Mouse (Mus musculus) limb, embryonic 15.5 days (tissue): ENCODE data around the gene C1qtnf5. TPM values are rescaled to one million over a fixed set of nuclear protein-coding genes. Genes with fewer than 3 reads are reported as not detected.
A peak's percentile ranks its signal among the peaks of the same experiment; 100 is the strongest.
"Not testable (repeated sequence)": the region's sequence is repeated elsewhere in the genome, so short reads cannot be mapped to it uniquely, and the experiment has no call there.

Experiments used
- ATAC-seq: fragments of 200-750 bp; cut with Nextera tagmentation; 2 replicates; pipeline ENCODE4 v1.8.0; 2017; ENCODE audit warnings: low read depth, moderate TSS enrichment; ENCODE audit not compliant: insufficient number of reproducible peaks, low FRiP score, low TSS enrichment
- H3K27ac ChIP-seq: fragments of 300-500 bp; sonication (generic); 2 replicates; pipeline ENCODE4 v1.5.1; 2015; ENCODE audit warnings: moderate library complexity, mild to moderate bottlenecking, inconsistent platforms
- H3K27me3 ChIP-seq: fragments of 300-500 bp; sonication (generic); 2 replicates; pipeline ENCODE4 v1.6.1; 2015; ENCODE audit warnings: inconsistent platforms
- H3K36me3 ChIP-seq: fragments of 300-500 bp; sonication (generic); 2 replicates; pipeline ENCODE4 v1.6.1; 2015; ENCODE audit warnings: inconsistent platforms
- H3K4me1 ChIP-seq: fragments of 300-500 bp; sonication (generic); 2 replicates; pipeline ENCODE4 v1.6.1; 2015; ENCODE audit warnings: inconsistent platforms
- H3K4me2 ChIP-seq: fragments of 300-500 bp; sonication (generic); 2 replicates; pipeline ENCODE4 v1.6.1; 2015; ENCODE audit warnings: mild to moderate bottlenecking, inconsistent platforms
- H3K4me3 ChIP-seq: fragments of 300-500 bp; sonication (generic); 2 replicates; pipeline ENCODE4 v1.5.1; 2015; ENCODE audit warnings: mild to moderate bottlenecking, inconsistent platforms
- H3K9ac ChIP-seq: fragments of 300-500 bp; sonication (generic); 2 replicates; pipeline ENCODE4 v1.6.1; 2015; ENCODE audit warnings: inconsistent platforms
- H3K9me3 ChIP-seq: fragments of 300-500 bp; sonication (generic); 2 replicates; pipeline ENCODE4 v1.6.1; 2016; ENCODE audit warnings: inconsistent platforms
- WGBS: fragments of 180-500 bp; shearing (Covaris S2); methylation state at CpG from one replicate; pipeline ENCODE4 v1.1.7; 2015; 5-methylcytosine and 5-hydroxymethylcytosine counted together
- polyA plus RNA-seq: library from polyadenylated mRNA; unstranded; fragments of >200 nt; fragmentation: Nextera tagmentation; extraction: Ambion mirVana; gene quantifications from 2 replicates; pipeline ENCODE4 v1.2.1, GENCODE M21; 2015

The C1qtnf5 gene
- polyA plus RNA-seq, 1 experiment from 2014 or later, result 8.5 TPM

DNA sequence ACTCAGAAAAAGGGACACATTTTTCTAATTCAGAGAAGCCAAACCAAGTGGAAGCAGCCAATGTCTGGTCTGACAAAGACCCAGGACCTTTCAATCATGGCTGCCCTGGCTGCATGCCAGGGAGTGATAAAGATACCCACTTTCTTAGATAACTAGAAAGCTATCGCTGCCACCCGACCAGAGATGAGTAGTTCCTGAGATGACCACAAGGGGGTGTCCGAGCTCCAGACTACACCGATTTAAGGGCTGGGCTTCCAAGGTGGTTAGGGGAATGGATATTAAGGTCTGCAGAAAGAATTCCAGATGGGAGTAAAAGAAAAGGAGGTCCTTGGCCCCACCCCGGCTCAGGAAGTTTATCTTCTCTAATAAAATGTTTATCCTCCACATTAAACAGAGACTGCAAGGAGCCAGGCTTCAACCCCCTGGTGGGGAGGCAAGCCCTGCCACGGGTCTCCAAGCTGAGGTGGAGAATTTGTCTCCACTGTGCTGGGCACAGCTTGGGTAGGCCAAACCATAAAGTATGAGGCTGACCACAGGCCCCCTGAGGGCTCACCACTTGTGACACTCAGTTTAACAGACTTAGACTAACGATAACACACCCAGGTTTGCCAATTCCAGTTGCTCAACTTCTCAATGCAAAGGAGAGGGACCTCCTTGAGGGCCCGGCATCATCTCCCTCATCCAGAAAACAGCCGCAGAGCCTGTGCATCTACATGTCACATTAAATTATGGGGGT, 2.5 kb downstream of the C1qtnf5 start:
- Histone ChIP-seq H3K4me1 (peaks cover 57% of the 10 kb centered on the region), H3K36me3 (peaks cover 21% of the 10 kb centered on the region; the same call in 1 of the 2 replicates), H3K4me3 (peak overlapping the region; percentile 22), H3K9me3 (no peaks in the 10 kb centered on the region), H3K4me2 (peak overlapping the region; percentile 44), H3K27me3 (no peaks in the 10 kb centered on the region), H3K27ac (0 out of 2 replicates have a peak overlapping the region, but pooled peaks have one; percentile 59), H3K9ac (0 out of 2 replicates have a peak overlapping the region, but pooled peaks have one; percentile 1)
- ATAC-seq, result no peak
- WGBS, result 11% methylated on average over 9 of the region's 9 CpGs

DNA sequence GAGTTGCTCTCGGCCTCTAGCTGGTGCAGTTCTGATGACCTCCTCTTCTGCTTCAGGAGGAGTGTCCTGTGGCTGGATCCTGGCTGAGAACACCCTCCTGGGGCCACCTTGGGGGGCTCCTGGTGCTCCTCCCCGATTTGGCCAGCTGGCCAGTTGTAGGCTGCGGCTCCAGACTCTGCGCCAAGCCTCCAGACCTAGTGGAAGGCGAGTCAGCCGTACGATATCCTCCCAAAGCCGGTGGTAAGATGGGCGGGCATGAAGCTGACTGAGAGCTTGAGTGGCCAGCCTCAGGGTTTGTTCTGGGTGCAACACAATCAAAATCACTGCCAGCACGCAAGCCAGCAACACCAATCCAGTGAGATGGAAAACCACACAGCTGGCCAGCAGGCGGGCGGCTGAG, 4.9 kb downstream of the C1qtnf5 start:
- peaks cover 48% of the 10 kb centered on the region for H3K4me1 ChIP-seq
- H3K27me3 ChIP-seq, H3K27ac ChIP-seq, H3K36me3 ChIP-seq, H3K9me3 ChIP-seq, H3K9ac ChIP-seq, ATAC-seq: not testable (repeated sequence)
- H3K4me2 ChIP-seq, result peak overlapping the region; percentile 52
- WGBS, result 50% methylated on average over 10 of the region's 12 CpGs
- peak overlapping the region; percentile 78; the same call in 1 of the 2 replicates for H3K4me3 ChIP-seq

DNA sequence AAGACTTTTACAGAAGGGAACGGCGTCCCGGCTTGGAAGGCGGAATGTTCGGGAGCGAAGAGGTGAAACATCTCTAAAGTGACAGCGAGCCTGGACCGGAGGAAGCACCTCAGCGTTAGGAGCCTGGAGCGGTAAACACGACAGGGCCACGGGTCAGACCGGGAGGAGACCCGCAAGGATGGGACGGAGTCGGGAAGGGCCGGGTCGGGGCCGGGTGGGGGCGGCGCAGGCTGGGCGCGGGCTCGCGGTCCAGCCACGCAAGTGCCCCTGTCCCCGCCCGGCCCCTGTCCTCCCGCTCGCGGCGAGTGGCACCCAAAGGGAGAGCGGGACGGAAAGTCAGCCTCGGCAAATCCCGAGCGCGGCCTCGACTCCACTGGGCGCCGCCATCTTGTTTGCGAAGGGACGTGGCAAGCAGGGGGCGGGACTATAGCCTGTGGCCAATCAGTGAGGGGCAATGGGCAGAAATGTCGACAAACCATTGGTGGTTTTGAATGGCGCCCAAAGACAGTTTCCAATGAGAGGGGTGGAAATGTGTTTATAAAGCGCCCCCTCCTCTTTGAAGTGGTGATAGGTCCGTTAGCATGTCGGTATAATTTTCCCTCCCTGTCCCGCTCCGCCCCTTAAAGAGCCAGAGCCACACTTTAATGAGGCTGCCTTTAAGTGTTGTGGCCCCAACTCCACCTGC, 6.2 kb downstream of the C1qtnf5 start, which contains the start of the genes Gm49380 and Rnf26:
Gene Gm49380, minus strand, starts transcription at position 396 of the 685 bp plus-strand sequence.
Gene Rnf26, minus strand, starts transcription at position 413 of the 685 bp plus-strand sequence.
- WGBS, result under 1% methylated on average over 49 of the region's 51 CpGs

DNA sequence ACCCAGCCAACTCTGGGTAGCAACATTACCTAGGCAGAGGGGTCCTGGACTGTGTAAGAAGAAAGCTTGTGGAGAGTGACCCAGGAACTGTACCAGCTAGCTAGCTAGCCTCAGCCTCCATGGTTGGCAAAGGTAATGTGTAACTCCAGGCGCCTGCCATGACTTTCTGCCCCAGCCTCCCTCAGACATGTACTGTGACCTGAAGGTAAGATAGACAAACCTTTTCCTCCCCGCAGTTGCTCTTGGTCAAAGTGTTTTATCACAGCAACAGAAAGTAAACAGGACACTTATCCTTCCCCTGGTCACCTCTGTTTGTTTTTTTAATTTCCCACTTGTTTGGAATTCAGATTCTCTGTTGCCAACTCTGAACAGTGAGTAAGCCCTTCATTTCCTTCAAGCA, 7.4 kb downstream of the C1qtnf5 start:
- WGBS, result 89% methylated on average over 2 of the region's 2 CpGs
- Histone ChIP-seq H3K36me3 (no peaks in the 10 kb centered on the region), H3K4me3 (no peak overlapping the region), H3K27me3 (no peaks in the 10 kb centered on the region), H3K9me3 (no peaks in the 10 kb centered on the region), H3K4me1 (peaks cover 22% of the 10 kb centered on the region), H3K27ac (no peak overlapping the region), H3K9ac (no peak overlapping the region), H3K4me2 (no peak overlapping the region)
- ATAC-seq, result no peak

More for the DNA sequence above, 6.2 kb downstream of the C1qtnf5 start, which contains the start of the genes Gm49380 and Rnf26:
- peak within 1 kb of the TSS; percentile 52 for H3K4me2 ChIP-seq
- H3K27me3 ChIP-seq, result no peaks in the 10 kb centered on the region
- peak within 1 kb of the TSS; percentile 78 for H3K4me3 ChIP-seq
- H3K27ac ChIP-seq, result peak within 1 kb of the TSS; percentile 80
- peak; percentile 93 for ATAC-seq
- H3K9ac ChIP-seq, result peak within 1 kb of the TSS; percentile 77
- H3K4me1 ChIP-seq, result peaks cover 34% of the 10 kb centered on the region
- peaks cover 8% of the 10 kb centered on the region; the same call in 1 of the 2 replicates for H3K36me3 ChIP-seq
- H3K9me3 ChIP-seq, result no peaks in the 10 kb centered on the region

DNA sequence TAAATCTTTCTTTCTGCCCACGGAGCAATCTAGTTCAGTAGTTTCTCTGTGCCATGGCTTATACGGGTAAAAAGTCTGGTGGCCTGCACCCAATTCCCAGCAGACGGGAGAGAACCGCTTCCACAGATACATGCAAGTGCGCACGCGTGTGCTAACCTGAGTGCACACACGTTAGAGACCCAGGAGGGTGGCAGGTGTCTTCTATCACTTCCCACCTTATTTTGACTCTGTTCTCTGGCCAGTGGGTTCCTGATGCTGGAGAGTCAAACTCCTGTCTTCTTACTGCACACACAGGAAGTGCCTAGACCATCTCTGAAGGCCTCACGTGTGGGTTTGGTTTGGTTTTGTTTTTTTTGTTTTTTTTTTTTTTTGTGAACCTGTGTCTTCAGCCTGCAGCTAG, 8.6 kb downstream of the C1qtnf5 start:
- H3K27me3 ChIP-seq, result no peaks in the 10 kb centered on the region
- H3K27ac ChIP-seq, result no peak overlapping the region
- no peaks in the 10 kb centered on the region for H3K36me3 ChIP-seq
- H3K9me3 ChIP-seq, result no peaks in the 10 kb centered on the region
- no peak for ATAC-seq
- 86% methylated on average over 9 of the region's 9 CpGs for WGBS
- no peak overlapping the region for H3K4me3 ChIP-seq
- peaks cover 11% of the 10 kb centered on the region for H3K4me1 ChIP-seq
- no peak overlapping the region for H3K4me2 ChIP-seq
- no peak overlapping the region for H3K9ac ChIP-seq

DNA sequence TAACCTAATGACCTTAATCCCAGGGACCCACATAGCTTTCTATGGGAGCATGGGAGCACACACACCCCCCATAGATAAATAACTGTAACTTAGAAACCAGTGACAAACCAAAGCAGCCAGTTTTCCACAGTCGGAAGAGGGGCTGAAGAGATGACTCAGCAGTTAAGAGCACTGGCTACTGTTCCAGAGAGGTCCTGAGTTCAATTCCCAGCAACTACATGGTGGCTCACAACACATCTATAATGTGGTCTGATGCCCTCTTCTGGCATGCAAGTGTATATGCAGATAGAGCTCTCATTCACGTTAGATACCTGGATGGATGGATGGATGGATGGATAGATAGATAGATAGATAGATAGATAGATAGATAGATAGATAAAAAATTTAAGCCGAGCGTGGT, 9.1 kb downstream of the C1qtnf5 start:
- Histone ChIP-seq H3K36me3 (no peaks in the 10 kb centered on the region), H3K27ac (no peak overlapping the region), H3K27me3 (no peaks in the 10 kb centered on the region), H3K4me2 (no peak overlapping the region), H3K9me3 (no peaks in the 10 kb centered on the region), H3K4me3 (no peak overlapping the region), H3K4me1 (peaks cover 10% of the 10 kb centered on the region), H3K9ac (no peak overlapping the region)
- no peak for ATAC-seq
- WGBS, result 90% methylated on average over 4 of the region's 4 CpGs

DNA sequence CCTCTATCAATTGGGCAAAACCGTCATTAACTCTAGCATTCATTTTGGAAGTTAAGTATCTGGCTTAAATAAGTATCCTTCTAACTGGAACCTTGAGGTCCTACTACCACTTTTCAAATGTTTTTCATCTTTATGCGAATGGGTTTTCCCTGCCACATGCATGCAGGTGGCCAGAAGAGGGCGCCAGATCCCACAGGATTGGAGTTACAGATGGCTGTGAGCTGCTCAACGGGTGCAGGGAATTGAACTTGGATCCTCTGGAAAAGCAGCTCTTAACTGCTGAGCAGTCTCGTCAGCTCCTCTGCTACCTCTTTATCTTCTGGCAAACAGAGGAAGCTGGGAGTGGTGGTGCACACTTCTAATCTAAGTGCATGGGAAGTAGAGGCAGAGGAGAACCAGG, 12.0 kb downstream of the C1qtnf5 start:
- 51% methylated on average over 5 of the region's 5 CpGs for WGBS
- ATAC-seq, result no peak

DNA sequence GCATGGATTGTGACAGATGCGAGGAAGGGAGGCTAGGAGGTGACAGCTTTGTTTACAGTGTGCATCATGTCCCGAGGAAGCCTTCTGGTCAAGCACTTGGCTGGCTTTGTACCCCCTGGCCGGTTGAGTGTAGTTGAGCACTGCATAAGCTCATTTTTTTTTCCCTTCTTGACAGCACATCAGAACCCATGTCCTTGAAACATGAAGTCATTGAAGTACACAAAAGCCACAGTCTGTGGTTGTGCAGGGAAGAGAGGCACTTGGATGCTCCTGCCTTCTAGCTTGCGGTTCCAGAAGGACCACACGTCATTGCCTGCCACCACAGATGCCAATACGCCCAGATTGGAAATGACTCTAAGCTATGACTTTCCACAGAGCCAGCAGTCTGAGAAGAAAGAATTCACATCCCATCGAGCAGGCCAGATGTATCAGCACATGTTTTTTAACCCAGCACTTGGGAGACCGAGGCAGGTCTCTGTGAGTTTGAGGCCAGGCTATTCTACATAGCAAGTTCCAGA, 13.0 kb downstream of the C1qtnf5 start:
- Histone ChIP-seq H3K4me2 (no peak overlapping the region), H3K4me1 (no peaks in the 10 kb centered on the region), H3K4me3 (no peak overlapping the region), H3K27me3 (no peaks in the 10 kb centered on the region), H3K36me3 (no peaks in the 10 kb centered on the region), H3K9ac (no peak overlapping the region), H3K27ac (no peak overlapping the region), H3K9me3 (no peaks in the 10 kb centered on the region)
- no peak for ATAC-seq
- WGBS, result 73% methylated on average over 8 of the region's 8 CpGs

More for the DNA sequence above, 12.0 kb downstream of the C1qtnf5 start:
- no peak overlapping the region for H3K9ac ChIP-seq
- H3K36me3 ChIP-seq, result no peaks in the 10 kb centered on the region
- H3K4me2 ChIP-seq, result no peak overlapping the region
- H3K4me3 ChIP-seq, result no peak overlapping the region
- no peaks in the 10 kb centered on the region for H3K4me1 ChIP-seq
- H3K27me3 ChIP-seq, result no peaks in the 10 kb centered on the region
- no peaks in the 10 kb centered on the region for H3K9me3 ChIP-seq
- H3K27ac ChIP-seq, result no peak overlapping the region

DNA sequence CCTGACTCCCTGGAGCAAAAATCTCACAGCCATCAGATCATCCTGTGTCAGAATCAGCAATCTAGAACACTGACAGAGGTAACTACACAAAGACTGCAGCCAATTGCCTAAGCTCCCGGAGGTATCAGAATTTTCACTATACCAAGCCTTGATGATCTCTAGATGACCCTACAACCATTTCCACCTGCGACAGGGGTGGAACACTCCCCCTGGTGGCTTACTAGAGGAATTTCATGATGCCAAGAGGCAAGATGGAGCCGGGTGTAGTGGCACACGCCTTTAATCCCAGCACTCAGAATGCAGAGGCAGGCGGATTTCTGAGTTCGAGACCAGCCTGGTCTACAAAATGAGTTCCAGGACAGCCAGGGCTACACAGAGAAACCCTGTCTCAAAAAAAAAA, 17.3 kb downstream of the C1qtnf5 start:
- H3K4me1 ChIP-seq, result peaks cover 19% of the 10 kb centered on the region
- H3K9me3 ChIP-seq, result no peaks in the 10 kb centered on the region
- 65% methylated on average over 6 of the region's 6 CpGs for WGBS
- no peak overlapping the region for H3K4me3 ChIP-seq
- no peaks in the 10 kb centered on the region for H3K36me3 ChIP-seq
- H3K27me3 ChIP-seq, result no peaks in the 10 kb centered on the region
- H3K27ac ChIP-seq, result no peak overlapping the region
- H3K4me2 ChIP-seq, result no peak overlapping the region
- H3K9ac ChIP-seq, result no peak overlapping the region
- no peak for ATAC-seq

DNA sequence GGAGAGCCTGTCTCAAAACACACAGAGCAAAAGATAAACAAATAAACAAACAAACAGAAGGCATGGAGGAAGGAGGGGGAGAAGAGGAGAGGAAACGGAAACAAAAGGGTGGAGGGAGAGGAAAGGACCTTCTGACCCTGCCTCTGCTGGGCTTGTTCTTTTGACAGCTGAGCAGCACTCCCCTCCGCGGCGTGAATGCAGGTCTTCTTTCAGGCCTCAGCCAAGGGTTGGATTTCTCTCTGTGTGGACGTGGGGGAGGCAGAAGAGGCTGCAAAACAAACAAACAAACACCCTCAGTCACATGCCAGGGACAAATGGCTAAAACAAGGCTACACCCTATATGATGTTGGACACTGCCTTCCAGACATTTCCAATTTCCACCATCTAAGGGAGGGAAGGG, 18.0 kb downstream of the C1qtnf5 start:
- no peak overlapping the region for H3K4me2 ChIP-seq
- no peak overlapping the region for H3K9ac ChIP-seq
- no peak for ATAC-seq
- H3K4me3 ChIP-seq, result no peak overlapping the region
- H3K9me3 ChIP-seq, result no peaks in the 10 kb centered on the region
- peaks cover 24% of the 10 kb centered on the region for H3K4me1 ChIP-seq
- no peaks in the 10 kb centered on the region for H3K27me3 ChIP-seq
- no peaks in the 10 kb centered on the region for H3K36me3 ChIP-seq
- H3K27ac ChIP-seq, result no peak overlapping the region
- WGBS, result 68% methylated on average over 5 of the region's 5 CpGs

DNA sequence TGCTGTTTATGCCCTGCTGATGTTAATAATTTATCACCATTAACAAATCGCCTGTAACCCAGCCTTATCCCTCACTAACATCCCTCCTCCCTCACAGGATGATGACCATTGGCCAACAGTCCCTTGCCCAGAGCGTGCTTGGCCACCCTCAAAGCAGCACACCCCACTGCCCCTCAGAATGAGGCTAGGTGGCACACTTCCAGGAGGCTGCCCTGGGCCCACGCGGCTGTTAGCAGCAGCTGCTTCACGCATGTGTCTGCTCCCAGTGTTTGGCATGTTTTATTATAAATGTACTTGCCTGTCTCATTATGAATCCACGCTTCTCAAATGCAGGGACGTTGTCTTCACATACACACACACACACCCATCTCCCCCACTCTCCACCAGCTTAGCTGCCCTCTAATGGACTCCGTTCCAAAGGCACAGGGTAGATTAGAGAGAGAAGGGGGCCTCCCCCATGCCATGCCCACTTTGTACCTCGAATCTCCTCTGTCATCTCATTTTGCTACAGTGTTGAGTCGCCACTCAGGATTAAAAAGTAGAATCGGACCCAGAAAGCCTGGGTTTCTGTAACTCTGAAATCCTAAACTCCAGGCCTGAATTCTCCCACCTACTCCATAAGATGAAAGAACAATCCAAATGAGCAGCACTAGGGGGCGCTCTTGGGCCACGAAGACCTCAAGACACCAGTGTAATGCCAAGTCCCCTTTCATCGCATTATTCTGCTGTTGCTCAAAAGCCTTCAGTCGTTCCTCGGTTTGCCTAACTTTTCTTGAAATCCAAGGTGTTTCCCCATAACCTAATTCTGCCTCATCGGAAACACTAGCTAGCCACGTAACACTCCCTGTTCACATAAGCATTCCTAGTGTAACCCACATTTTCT, 18.7 kb downstream of the C1qtnf5 start:
- no peak overlapping the region for H3K4me3 ChIP-seq

More for the DNA sequence above, 18.7 kb downstream of the C1qtnf5 start:
- Histone ChIP-seq H3K4me1 (peaks cover 32% of the 10 kb centered on the region), H3K27me3 (no peaks in the 10 kb centered on the region), H3K27ac (peak overlapping the region; percentile 73), H3K9me3 (no peaks in the 10 kb centered on the region), H3K4me2 (peak overlapping the region; percentile 34; the same call in 1 of the 2 replicates), H3K36me3 (no peaks in the 10 kb centered on the region), H3K9ac (no peak overlapping the region)
- 28% methylated on average over 18 of the region's 18 CpGs for WGBS
- no peak for ATAC-seq
